Mouse (Mus musculus): ENCODE measurements around the gene Ppfia3.

Ppfia3 gene

DNA sequence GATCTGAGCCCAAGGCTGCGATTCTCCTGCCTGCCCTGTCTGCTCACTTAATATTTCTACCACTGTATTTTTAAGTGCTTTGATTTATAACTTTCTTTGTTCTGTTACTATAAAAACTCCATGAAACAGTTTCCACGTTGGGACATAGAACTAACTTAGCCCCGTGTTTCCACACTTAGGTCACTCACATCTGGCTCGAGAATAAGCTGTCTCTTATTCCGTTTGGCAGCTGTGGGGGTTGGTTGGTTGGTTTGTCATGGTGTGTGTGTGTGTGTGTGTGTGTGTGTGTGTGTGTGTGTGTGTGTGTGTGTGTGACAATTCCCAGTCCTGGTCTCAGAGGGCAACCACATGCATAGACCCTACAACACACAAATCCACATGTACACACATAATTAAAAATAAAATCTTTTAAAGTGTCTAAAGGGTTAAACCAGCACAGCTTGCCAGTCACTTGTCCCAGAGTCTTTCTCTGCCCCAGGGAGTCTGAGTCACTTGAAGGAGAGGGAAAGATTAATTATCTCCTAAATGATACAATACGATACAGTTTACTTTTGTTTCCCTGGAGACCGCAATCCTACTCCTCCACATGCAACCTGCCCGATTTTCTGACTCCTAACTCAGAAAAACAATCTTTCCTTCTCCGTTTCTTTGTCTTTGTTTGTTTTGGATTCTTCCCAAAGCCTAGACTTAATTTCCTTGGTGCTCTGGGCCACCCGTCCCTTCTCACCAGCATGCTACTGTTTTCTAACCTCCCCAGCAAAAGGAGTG, 53.9 kb downstream of the Ppfia3 start:
- no peak for DNase-seq (ENCODE audit: low read depth, low spot score)

DNA sequence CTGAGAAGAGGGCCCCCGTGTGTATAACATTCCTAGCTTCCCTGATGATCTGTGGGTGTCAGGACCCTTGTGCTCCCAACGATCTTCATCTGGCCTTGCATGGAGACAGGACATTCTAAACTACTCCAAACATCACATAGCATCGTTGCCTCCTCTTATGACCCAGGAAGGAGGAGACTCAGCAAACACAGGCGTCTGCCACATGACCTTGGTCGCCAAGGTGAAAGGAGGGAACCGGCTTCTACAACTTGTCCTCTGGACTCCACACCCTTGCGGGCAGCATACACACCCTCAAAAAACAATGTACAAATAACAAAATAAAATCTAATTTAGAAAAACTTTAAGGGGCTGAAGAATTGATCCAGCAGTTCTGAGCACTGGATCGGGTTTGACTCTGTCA, 54.8 kb downstream of the Ppfia3 start:
- no peak for DNase-seq (ENCODE audit: low read depth, low spot score)

- DNase-seq (ENCODE audit: low read depth, low spot score): peak; percentile 90
Observed at GRCm38 (mm10) chr7:45309455-45309854, 57.4 kb downstream of the Ppfia3 start.

DNA sequence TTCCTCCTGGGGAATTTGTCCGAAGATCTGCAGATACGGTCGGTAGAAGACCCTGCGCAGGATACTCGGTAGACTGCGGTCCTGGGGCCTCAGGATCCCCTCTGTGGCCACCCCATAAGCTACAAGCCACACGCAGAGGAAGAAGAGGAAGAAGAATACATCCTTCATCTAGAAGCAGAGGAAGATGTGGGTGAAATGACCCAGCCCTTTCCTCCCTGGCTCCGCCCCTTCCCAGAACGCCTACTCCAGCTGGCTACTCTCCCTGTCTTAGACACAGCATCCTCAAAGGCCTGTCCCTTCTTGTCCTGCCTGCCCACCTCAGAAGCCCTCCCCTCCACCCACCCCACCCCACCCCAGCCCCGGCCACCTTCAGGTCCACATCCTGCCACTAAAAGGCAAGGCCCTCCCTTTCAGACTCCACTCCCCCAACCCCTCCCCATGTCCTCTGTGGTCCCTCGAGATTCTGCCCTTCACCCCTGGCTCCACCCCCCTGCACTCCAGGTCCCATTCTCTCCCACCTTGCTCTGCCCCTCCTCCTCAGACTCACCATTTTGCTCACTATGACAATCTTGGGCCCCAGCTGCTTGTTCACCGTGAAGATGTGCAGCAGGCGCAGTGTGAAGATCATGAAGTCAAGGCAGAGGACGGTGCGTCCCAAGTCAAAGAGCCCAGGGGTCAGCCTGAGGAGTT, 58.1 kb downstream of the Ppfia3 start:
- peak; percentile 67 for DNase-seq (ENCODE audit: low read depth, low spot score)

GRCm38 (mm10) chr7:45305275-45305674, 61.5 kb downstream of the Ppfia3 start:
- peak; percentile 93 for DNase-seq (ENCODE audit: low read depth, low spot score)

DNA sequence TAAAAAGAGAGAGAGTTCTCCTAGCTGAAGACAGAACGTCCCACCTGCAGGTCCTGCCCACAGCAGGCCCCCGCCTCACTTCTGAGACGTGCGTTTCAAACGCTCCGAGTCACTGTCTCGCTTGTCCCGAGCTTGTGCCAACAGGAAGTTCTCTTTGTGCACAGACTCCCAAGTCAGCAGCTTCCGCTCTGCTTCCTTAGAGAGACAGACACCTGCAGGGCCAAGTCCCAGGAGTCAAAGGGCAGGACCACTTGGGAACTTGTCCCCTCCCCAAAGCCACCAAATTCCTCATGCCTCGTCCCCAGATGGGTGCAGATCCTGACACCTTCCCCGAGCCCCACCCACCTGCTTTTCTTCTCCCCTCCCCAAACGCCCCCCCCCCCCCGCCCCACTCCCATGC, 62.0 kb downstream of the Ppfia3 start:
- peak; percentile 71 for DNase-seq (ENCODE audit: low read depth, low spot score)

DNA sequence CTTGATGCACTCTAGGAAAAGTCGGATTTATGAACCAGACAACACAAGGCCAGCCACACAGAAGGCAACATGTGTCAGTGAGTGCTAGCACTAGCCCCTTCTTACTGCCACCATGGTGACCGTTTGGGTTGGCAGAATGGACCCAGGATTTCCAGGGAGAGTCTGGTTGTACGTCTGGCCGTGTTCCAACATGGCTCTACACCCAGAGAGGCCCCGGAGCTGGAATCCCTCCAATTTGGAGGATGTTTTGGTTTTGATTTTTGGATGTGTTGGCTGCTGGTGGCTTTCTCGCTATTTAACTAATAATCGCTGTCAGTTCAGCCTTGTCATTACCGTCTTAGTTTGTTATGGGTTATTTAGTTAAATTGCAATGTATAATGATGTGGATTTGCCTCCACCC, 64.2 kb downstream of the Ppfia3 start:
- DNase-seq (ENCODE audit: low read depth, low spot score): no peak

GRCm38 (mm10) chr7:45300270-45300669, 66.5 kb downstream of the Ppfia3 start:
- DNase-seq (ENCODE audit: low read depth, low spot score): peak; percentile 81

GRCm38 (mm10) chr7:45299752-45300151, 67.1 kb downstream of the Ppfia3 start:
- DNase-seq (ENCODE audit: low read depth, low spot score): peak; percentile 76

GRCm38 (mm10) chr7:45297563-45297962, 69.3 kb downstream of the Ppfia3 start:
- peak; percentile 70 for DNase-seq (ENCODE audit: low read depth, low spot score)

DNA sequence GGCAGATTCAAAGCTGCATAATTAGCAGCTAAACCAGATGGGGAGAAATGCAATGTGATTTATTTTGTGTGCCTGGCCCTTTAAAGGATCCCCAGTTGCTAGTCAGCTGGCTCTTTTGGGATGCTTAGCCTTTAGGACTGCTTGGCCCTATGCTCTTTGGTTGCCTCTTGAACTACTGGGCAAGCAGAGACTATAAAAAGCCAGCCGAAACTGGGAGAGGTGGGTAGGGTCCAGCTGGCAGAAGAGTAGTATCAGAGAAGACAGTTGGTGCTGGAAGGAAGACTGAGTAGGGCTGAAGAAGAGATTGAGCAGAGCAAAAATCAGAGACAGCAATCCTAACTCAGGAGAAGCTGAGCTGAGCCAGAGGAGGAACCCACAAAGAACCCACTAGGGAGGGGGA, 70.2 kb downstream of the Ppfia3 start:
- no peak for DNase-seq (ENCODE audit: low read depth, low spot score)
